Mouse (Mus musculus) bone marrow, adult 2 months (tissue): ENCODE results near the gene Mertk. TPM values are rescaled to one million over a fixed set of nuclear protein-coding genes. Genes with fewer than 3 reads are reported as not detected.

Source experiments
- H3K27ac ChIP-seq: fragments of 200-500 bp; 2 replicates; pipeline ENCODE4 v1.5.1; 2012; ENCODE audit warnings: low read depth, mild to moderate bottlenecking, control low read depth, inconsistent platforms, low read length; ENCODE audit not compliant: control insufficient read depth, poor library complexity, insufficient read depth
- H3K4me1 ChIP-seq: fragments of 200-500 bp; 2 replicates; pipeline ENCODE4 v1.6.1; 2011; ENCODE audit warnings: low read length; ENCODE audit not compliant: control insufficient read depth, insufficient read depth
- H3K4me3 ChIP-seq: fragments of 200-500 bp; replicated peaks from 2 replicates; pipeline ENCODE3; 2011; ENCODE audit warnings: mild to moderate bottlenecking, low read depth, low read length, control low read depth; ENCODE audit not compliant: control insufficient read depth
- CTCF ChIP-seq: fragments of 200-500 bp; IDR thresholded peaks from 2 replicates; pipeline ENCODE4 v1.5.1; 2011; ENCODE audit warnings: low read length, control low read depth; ENCODE audit not compliant: control insufficient read depth, insufficient read depth
- POLR2A ChIP-seq: fragments of 200-500 bp; IDR thresholded peaks from 2 replicates; pipeline ENCODE4 v1.6.1; 2011; ENCODE audit warnings: low read depth, mild to moderate bottlenecking, control low read depth, low read length, borderline replicate concordance; ENCODE audit not compliant: control insufficient read depth
- WGBS: fragments of 180-500 bp; shearing (Covaris S2); methylation state at CpG from one replicate; pipeline ENCODE4 v1.1.7; 2018; 5-methylcytosine and 5-hydroxymethylcytosine counted together
- polyA plus RNA-seq: library from polyadenylated mRNA; stranded (reverse); fragments of >200 nt; gene quantifications from 2 replicates; pipeline ENCODE4 v1.2.4, GENCODE M21; 2011; ENCODE audit warnings: low replicate concordance; ENCODE audit not compliant: missing spikeins, insufficient read depth, insufficient read length

The Mertk gene
- polyA plus RNA-seq, 1 experiment = 4.9 TPM

DNA sequence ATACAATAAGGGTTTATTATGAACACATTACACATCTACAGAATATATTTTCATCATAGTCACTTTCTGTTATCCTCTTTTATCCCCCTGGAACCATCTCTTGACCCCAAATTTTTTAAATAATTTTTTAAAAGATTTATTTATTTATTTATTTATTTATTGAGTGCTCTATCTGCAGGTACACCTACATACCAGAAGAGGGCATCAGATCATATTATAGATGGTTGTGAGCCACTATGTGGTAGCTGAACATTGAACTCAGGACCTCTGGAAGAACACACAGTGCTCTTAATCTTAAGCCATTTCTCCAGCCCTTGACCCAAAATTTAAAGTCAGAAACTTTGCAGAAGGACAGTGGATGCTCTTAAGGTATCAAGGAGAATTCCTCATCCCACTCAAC lies 4.2 kb upstream of the Mertk start:
- H3K27ac ChIP-seq = no peak overlapping the region
- peaks cover 1% of the 10 kb centered on the region; the same call in 1 of the 2 replicates for H3K4me1 ChIP-seq
- TF ChIP-seq CTCF = no peak
- TF ChIP-seq POLR2A = no peak
- no peak overlapping the region for H3K4me3 ChIP-seq

DNA sequence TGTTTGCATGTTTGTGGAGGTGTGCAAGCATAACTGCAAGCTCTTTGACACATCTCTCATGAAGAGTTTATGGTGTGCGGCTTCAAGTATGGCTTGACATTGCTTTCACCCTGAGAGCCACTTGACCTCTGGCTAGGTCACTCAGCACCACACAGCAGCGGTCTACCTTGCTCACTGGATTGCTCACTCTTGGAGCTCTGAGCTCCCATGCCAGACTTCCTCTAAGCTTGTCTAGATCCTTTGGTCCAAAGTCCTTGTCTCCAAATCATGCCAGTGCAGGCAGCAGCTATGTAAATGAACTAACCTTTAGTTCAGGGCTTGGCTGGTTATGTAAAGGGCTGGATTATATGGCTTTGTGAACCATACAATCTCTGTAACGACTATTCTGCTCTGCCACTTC lies 2.3 kb upstream of the Mertk start:
- Histone ChIP-seq H3K4me3 (no peak overlapping the region), H3K4me1 (no peaks in the 10 kb centered on the region), H3K27ac (no peak overlapping the region)
- TF ChIP-seq POLR2A (no peak), CTCF (no peak)
- 66% methylated on average over 3 of the region's 3 CpGs for WGBS

DNA sequence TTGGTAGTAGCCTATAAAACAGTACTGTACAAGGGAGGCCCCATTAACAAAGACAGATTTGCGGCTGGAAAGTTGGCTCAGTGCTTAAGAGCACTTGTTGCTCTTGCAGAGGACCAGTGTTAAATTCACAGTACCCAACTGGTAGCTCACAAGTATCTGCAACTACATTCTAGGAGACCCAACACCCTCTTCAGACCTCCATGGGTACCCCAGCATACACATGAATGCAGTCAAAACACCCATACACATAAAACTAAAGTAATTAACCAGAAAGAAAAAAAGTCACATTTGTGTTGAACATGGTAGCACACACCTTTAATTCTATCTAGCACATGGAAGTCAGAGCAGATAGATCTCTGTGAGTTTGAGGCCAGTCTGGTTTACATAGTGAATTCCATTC lies 1.7 kb upstream of the Mertk start:
- 81% methylated on average over 1 of the region's 1 CpGs for WGBS
- TF ChIP-seq CTCF (no peak), POLR2A (no peak)
- H3K4me3 ChIP-seq = no peak overlapping the region
- no peak overlapping the region for H3K27ac ChIP-seq
- H3K4me1 ChIP-seq = no peaks in the 10 kb centered on the region

DNA sequence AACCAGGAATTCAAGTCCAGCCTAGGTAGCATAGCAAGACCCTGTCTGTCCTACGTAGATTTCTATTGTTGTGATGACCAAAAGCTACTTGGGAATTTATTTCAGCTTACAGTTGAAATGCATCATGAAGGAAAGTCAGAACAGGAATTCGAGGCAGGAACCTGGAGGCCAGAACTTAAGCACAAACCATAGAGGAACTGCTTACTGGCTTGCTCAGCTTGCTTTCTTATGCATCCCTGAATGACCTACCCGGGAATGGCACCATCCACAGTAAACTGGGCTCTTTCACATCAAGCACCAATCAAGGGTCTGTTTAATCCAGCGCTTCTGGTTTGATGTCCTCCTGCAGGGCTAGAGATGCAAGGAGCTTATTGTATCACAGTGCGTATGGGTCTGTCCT lies 1.2 kb upstream of the Mertk start:
- 40% methylated on average over 5 of the region's 5 CpGs for WGBS
- TF ChIP-seq CTCF (no peak), POLR2A (no peak)
- Histone ChIP-seq H3K27ac (no peak overlapping the region), H3K4me3 (no peak overlapping the region), H3K4me1 (no peaks in the 10 kb centered on the region)

DNA sequence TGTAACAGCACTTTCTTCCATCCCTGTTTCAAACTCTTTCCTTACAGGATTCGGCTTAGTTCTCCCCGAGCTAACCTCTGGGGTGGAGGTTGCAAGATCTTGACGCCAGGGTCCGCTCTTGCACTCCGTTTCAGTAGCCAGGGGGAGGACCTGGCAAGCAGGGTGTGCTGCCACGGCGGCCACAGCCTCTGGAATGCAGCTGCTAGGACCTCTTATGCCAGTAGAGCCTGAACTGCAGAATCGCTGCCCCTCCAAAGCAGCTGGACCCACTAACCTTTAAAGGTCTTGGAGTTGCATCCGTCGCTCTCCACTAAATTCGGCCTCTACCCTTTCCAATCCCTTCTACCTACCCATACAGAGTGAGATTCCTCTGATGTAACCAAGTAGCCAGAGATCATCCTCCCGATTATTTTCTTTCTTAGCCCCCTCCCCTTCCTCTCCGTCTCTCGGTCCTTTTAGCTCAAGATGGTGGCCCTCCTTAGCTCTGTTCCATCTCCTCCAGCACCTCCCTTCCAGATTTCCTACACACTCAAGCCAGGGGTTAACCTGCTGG lies 540 bp upstream of the Mertk start:
- Histone ChIP-seq H3K27ac (no peak overlapping the region), H3K4me3 (no peak overlapping the region), H3K4me1 (no peaks in the 10 kb centered on the region)
- WGBS = 2% methylated on average over 14 of the region's 14 CpGs
- TF ChIP-seq POLR2A = no peak
- TF ChIP-seq CTCF = peak; percentile 55; the same call in 1 of the 2 replicates

DNA sequence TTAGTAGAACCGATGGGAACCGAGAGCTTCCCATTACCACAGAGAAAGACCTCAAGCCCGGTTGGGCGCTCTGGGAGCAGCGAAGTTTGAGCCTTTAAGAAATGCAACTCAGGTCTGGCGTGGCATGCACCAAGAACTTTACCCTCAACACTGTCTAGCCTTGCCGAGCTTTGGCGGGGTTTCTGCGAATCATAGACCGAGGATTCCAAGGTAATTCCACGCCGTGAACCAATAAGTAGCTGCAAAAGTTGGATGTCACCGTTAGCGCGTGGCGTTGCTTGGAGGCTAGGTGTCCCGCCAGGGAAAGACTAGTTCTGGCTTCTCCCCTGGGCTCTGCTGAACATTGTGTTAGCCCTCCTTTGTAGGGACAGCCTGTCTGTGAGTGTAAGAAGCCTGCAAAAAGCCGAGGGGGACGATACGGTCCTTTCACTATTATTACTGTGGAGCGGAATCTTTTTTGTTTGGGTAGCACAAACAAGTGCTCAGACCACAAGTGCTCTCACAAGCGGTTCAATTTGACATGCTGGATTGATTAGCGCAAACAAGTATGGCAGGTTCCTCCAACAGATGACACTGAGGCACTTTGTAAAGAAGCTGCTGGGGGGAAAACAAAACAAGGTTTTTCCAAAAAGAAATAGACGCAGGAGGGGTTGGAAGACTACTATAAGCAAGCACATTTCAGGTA lies 587 bp downstream of the Mertk start:
- Histone ChIP-seq H3K4me1 (no peaks in the 10 kb centered on the region), H3K27ac (peak overlapping the region; percentile 4; the same call in 1 of the 2 replicates)
- WGBS = 9% methylated on average over 24 of the region's 24 CpGs

DNA sequence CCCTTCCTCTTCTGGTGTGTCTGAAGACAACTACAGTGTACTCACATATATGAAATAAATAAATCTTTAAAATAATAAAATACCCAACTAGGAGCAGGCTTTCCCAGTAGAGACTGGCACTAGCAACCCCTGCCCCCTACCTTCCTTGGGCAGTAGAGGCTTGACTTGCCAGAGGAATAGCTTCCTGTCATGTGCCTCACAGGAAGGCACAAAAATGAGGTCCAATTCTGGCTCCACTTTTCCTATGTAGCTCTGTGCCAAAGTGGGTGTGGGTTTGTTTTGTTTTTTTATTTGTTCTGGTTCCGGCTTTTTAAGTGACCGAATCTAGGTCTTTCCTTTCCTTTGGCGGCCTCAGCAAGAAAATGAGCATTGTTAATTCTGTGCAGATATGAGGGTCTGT lies 5.7 kb downstream of the Mertk start:
- no peak for TF ChIP-seq CTCF
- no peak for TF ChIP-seq POLR2A
- 60% methylated on average over 3 of the region's 3 CpGs for WGBS
- H3K27ac ChIP-seq = no peak overlapping the region

More for the DNA sequence above, 587 bp downstream of the Mertk start:
- TF ChIP-seq POLR2A = no peak
- TF ChIP-seq CTCF = no peak
- H3K4me3 ChIP-seq = no peak overlapping the region

DNA sequence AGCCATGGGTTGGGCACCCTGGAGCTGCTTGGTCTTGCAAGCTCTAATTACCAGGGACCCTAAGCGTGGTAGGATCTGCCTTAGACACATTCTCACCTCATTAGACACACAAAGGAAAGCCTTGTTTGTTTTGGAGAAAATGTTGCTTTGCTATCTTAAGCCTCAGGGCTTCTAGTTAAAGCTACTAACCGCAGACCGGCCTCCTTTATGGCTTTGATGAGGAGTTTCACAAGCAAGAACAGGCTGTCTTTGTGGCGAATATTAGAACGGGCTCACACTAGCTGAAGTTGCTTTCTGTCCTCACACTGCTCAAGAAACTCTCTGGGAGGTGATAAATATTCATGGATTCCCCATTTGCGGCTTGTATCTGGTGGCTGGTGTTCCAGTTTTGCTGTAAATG lies 10.5 kb downstream of the Mertk start:
- Histone ChIP-seq H3K27ac (no peak overlapping the region), H3K4me1 (no peaks in the 10 kb centered on the region), H3K4me3 (no peak overlapping the region)
- WGBS = 73% methylated on average over 6 of the region's 6 CpGs
- no peak for TF ChIP-seq POLR2A
- TF ChIP-seq CTCF = no peak

More for the DNA sequence above, 5.7 kb downstream of the Mertk start:
- Histone ChIP-seq H3K4me3 (no peak overlapping the region), H3K4me1 (no peaks in the 10 kb centered on the region)
